Mouse (Mus musculus) liver, adult 2 months (tissue): ENCODE results near the gene Olfr1173.

Experiments
- CTCF ChIP-seq: fragments of 200-500 bp; IDR thresholded peaks from 2 replicates; pipeline ENCODE4 v1.5.1; 2011; ENCODE audit warnings: low read depth, low read length, control low read depth
- POLR2A ChIP-seq: fragments of 200-500 bp; IDR thresholded peaks from 2 replicates; pipeline ENCODE4 v1.6.1; 2011; ENCODE audit warnings: low read length, control low read depth; ENCODE audit not compliant: insufficient read depth; ENCODE audit errors: extremely low read depth

GRCm38 (mm10) chr2:88327115-88327514 is 47.4 kb upstream of the Olfr1173 start, which contains the start of gene Olfr1175-ps:
- TF ChIP-seq POLR2A (no peak), CTCF (no peak)
